Mouse (Mus musculus): ENCODE data around the gene Krr1. TPM values are rescaled to one million over a fixed set of nuclear protein-coding genes. Genes with fewer than 3 reads are reported as not detected.

Krr1 gene
- total and polyA plus RNA-seq, 3 experiments: 66.3 to 84.9 (median 67.2) TPM

GRCm38 (mm10) chr10:111959353-111959752 lies 13.1 kb upstream of the Krr1 start:
- Histone ChIP-seq H3K27ac (ENCODE audit: control insufficient read depth, low read depth, low read length) (no peak overlapping the region), H3K79me2 (ENCODE audit: control insufficient read depth, insufficient read depth, low read length, poor library complexity) (no peaks in the 10 kb centered on the region), H3K36me3 (ENCODE audit: control insufficient read depth in 1 of 2, insufficient read depth in 2 of 2, low read length in 2 of 2) (no peaks in the 10 kb centered on the region), H3K4me3 (ENCODE audit: control insufficient read depth in 1 of 2, insufficient read depth in 1 of 2, low read depth in 2 of 2, low read length in 2 of 2) (no peak overlapping the region), H3K27me3 (ENCODE audit: control insufficient read depth in 1 of 2, insufficient read depth in 2 of 2, low read length in 2 of 2) (peaks cover 3% of the 10 kb centered on the region in 2 experiments; a peak in 3 of 4 replicates), H3K9me3 (replicated peaks; ENCODE audit: insufficient read depth, low read length) (no peaks in the 10 kb centered on the region), H3K9ac (ENCODE audit: control insufficient read depth, low read depth, low read length, poor library complexity, severe bottlenecking) (no peak overlapping the region), H3K4me1 (ENCODE audit: control insufficient read depth in 1 of 2, insufficient read depth in 2 of 2, low read length in 2 of 2) (peaks cover 0 to 3% of the 10 kb centered on the region in 2 experiments; a peak in 1 of 4 replicates)
- no peak for TF ChIP-seq NELFE (IDR thresholded peaks at IDR 0.05; ENCODE audit: low read depth, low read length)
- TF ChIP-seq ZNF384 (IDR thresholded peaks at IDR 0.05; ENCODE audit: low read depth, low read length): no peak
- TF ChIP-seq JUND (IDR thresholded peaks at IDR 0.05; ENCODE audit: low read depth, low read length): no peak
- no peak for TF ChIP-seq TBP (IDR thresholded peaks at IDR 0.05; ENCODE audit: low read depth, low read length)
- TF ChIP-seq ETS1 (IDR thresholded peaks at IDR 0.05; ENCODE audit: low read depth, low read length): no peak
- no peak for TF ChIP-seq UBTF (IDR thresholded peaks at IDR 0.05; ENCODE audit: borderline replicate concordance, insufficient read depth, low read depth, low read length)
- TF ChIP-seq USF2 (IDR thresholded peaks at IDR 0.05; ENCODE audit: borderline replicate concordance in 1 of 2, insufficient read depth in 1 of 2, low read depth in 1 of 2, low read length in 2 of 2): no peak
- no peak for TF ChIP-seq GABPA (IDR thresholded peaks at IDR 0.05; ENCODE audit: low read depth, low read length)
- TF ChIP-seq RCOR1 (IDR thresholded peaks at IDR 0.05; ENCODE audit: low read depth, low read length): no peak
- TF ChIP-seq NRF1 (IDR thresholded peaks at IDR 0.05; ENCODE audit: insufficient read depth, low read depth, low read length, poor library complexity, severe bottlenecking): no peak
- TF ChIP-seq SIN3A (IDR thresholded peaks at IDR 0.05; ENCODE audit: low read length): no peak
- TF ChIP-seq SMC3 (IDR thresholded peaks at IDR 0.05; ENCODE audit: low read depth, low read length): no peak
- TF ChIP-seq MXI1 (IDR thresholded peaks at IDR 0.05; ENCODE audit: low read depth, low read length): no peak
- no peak for TF ChIP-seq MYC (IDR thresholded peaks at IDR 0.05; ENCODE audit: low read depth, low read length)
- no peak for TF ChIP-seq POLR2A (IDR thresholded peaks at IDR 0.05; ENCODE audit: control insufficient read depth in 1 of 2, insufficient read depth in 1 of 2, low read depth in 1 of 2, low read length in 2 of 2, poor library complexity in 1 of 2)
- TF ChIP-seq ELF1 (IDR thresholded peaks at IDR 0.05; ENCODE audit: low read depth, low read length): no peak
- no peak for TF ChIP-seq TCF12 (IDR thresholded peaks at IDR 0.05; ENCODE audit: low read depth, low read length)
- TF ChIP-seq USF1 (IDR thresholded peaks at IDR 0.05; ENCODE audit: low read depth, low read length): no peak
- TF ChIP-seq GATA1 (IDR thresholded peaks at IDR 0.05; ENCODE audit: low read depth, low read length): no peak
- no peak for TF ChIP-seq ZKSCAN1 (IDR thresholded peaks at IDR 0.05; ENCODE audit: low read depth, low read length)
- DNase-seq (ENCODE audit: low read depth, low spot score): no peak

GRCm38 (mm10) chr10:111960459-111960858 lies 12.0 kb upstream of the Krr1 start:
- Histone ChIP-seq H3K27ac (ENCODE audit: control insufficient read depth, low read depth, low read length) (no peak overlapping the region), H3K9me3 (replicated peaks; ENCODE audit: insufficient read depth, low read length) (no peaks in the 10 kb centered on the region), H3K36me3 (ENCODE audit: control insufficient read depth in 1 of 2, insufficient read depth in 2 of 2, low read length in 2 of 2) (no peaks in the 10 kb centered on the region), H3K4me1 (ENCODE audit: control insufficient read depth in 1 of 2, insufficient read depth in 2 of 2, low read length in 2 of 2) (peaks cover 0 to 7% of the 10 kb centered on the region in 2 experiments; a peak in 1 of 4 replicates), H3K79me2 (ENCODE audit: control insufficient read depth, insufficient read depth, low read length, poor library complexity) (no peaks in the 10 kb centered on the region), H3K9ac (ENCODE audit: control insufficient read depth, low read depth, low read length, poor library complexity, severe bottlenecking) (no peak overlapping the region), H3K27me3 (ENCODE audit: control insufficient read depth in 1 of 2, insufficient read depth in 2 of 2, low read length in 2 of 2) (peaks cover 3% of the 10 kb centered on the region in 2 experiments; a peak in 3 of 4 replicates), H3K4me3 (ENCODE audit: control insufficient read depth in 1 of 2, insufficient read depth in 1 of 2, low read depth in 2 of 2, low read length in 2 of 2) (no peak overlapping the region)
- TF ChIP-seq MAX (IDR thresholded peaks at IDR 0.05; ENCODE audit: low read length): no peak
- TF ChIP-seq HCFC1 (IDR thresholded peaks at IDR 0.05; ENCODE audit: low read depth, low read length): no peak
- no peak for TF ChIP-seq GABPA (IDR thresholded peaks at IDR 0.05; ENCODE audit: low read depth, low read length)
- no peak for TF ChIP-seq TCF12 (IDR thresholded peaks at IDR 0.05; ENCODE audit: low read depth, low read length)
- no peak for TF ChIP-seq CHD1 (IDR thresholded peaks at IDR 0.05; ENCODE audit: low read depth, low read length)
- TF ChIP-seq CTCF (IDR thresholded peaks at IDR 0.05 in 2 of 3, conservative IDR thresholded peaks at IDR 0.05 in 1 of 3; ENCODE audit: control insufficient read depth in 1 of 3, insufficient read depth in 1 of 3, low read depth in 2 of 3, low read length in 3 of 3, poor library complexity in 1 of 3, severe bottlenecking in 1 of 3): no peak
- TF ChIP-seq BHLHE40 (IDR thresholded peaks at IDR 0.05; ENCODE audit: borderline replicate concordance, low read depth, low read length): no peak
- no peak for TF ChIP-seq MXI1 (IDR thresholded peaks at IDR 0.05; ENCODE audit: low read depth, low read length)
- no peak for TF ChIP-seq ETS1 (IDR thresholded peaks at IDR 0.05; ENCODE audit: low read depth, low read length)
- no peak for DNase-seq (ENCODE audit: low read depth, low spot score)
